Mouse (Mus musculus) thymus, postnatal 14 days (tissue): Measurements from ENCODE around the gene Gm5483.
"Not testable (repeated sequence)": the region's sequence is repeated elsewhere in the genome, so short reads cannot be mapped to it uniquely, and the experiment has no call there.

Experiments
- DNase-seq: peaks from one replicate; pipeline ENCODE4 v3.0.0; 2021

The Gm5483 gene

GRCm38 (mm10) chr16:36183912-36184311, at the start of gene Gm5483:
Gene Gm5483 (plus strand): TSS chr16:36184212.
- not testable (repeated sequence) for DNase-seq

GRCm38 (mm10) chr16:36138201-36138600, 45.8 kb upstream of the Gm5483 start:
- DNase-seq = no peak

GRCm38 (mm10) chr16:36156402-36156975, 27.5 kb upstream of the Gm5483 start, which contains the start of gene Stfa2l1:
Gene Stfa2l1 (plus strand): TSS chr16:36156811.
- DNase-seq = no peak

- not testable (repeated sequence) for DNase-seq
Measured at GRCm38 (mm10) chr16:36167841-36168240, 16.2 kb upstream of the Gm5483 start.

GRCm38 (mm10) chr16:36176108-36176507, 7.9 kb upstream of the Gm5483 start:
- DNase-seq = no peak

- no peak for DNase-seq
Measured at GRCm38 (mm10) chr16:36179910-36180309, 4.1 kb upstream of the Gm5483 start.

- no peak for DNase-seq
Measured at GRCm38 (mm10) chr16:36199226-36199625, 15.2 kb downstream of the Gm5483 start.

GRCm38 (mm10) chr16:36203846-36204245, 19.8 kb downstream of the Gm5483 start:
- no peak for DNase-seq

- DNase-seq = not testable (repeated sequence)
Measured at GRCm38 (mm10) chr16:36205684-36206083, 21.7 kb downstream of the Gm5483 start.

- no peak for DNase-seq
Measured at GRCm38 (mm10) chr16:36209967-36210453, 26.0 kb downstream of the Gm5483 start, which contains the start of gene Gm5416. Gene Gm5416 (plus strand): TSS chr16:36210403.

- DNase-seq = not testable (repeated sequence)
Measured at GRCm38 (mm10) chr16:36221168-36221567, 37.2 kb downstream of the Gm5483 start, which contains the start of gene 2010005H15Rik. Gene 2010005H15Rik (plus strand): TSS chr16:36221468.
